ENCODE assay signal across 15 mouse cellular contexts in genomic region chr9:29833781-29834180, GRCm38 (mm10).
DNase-seq lines count a peak whose midpoint lies in the region; ATAC-seq and TF ChIP-seq lines count a peak whose summit lies in the region.
"Had no signal": no experiment of that assay in that cellular context is flagged by ENCODE, and none has a peak within 500 bp of the region (broad histone marks: within the 10 kb centered on the region; RNA-seq: fewer than 3 reads in every experiment).

No protein-coding gene starts in this region.

- no peak overlapping the region for H3K27ac ChIP-seq in kidney, embryonic 16.5 days (ENCODE audit: low read length)
- peak overlapping the region; percentile 64 for H3K27ac ChIP-seq in forebrain, postnatal 0 days (ENCODE audit: low read depth, low read length)
- no peak overlapping the region for H3K27ac ChIP-seq in limb, embryonic 12.5 days
- peak overlapping the region; percentile 44 for H3K27ac ChIP-seq in neural tube, embryonic 14.5 days (ENCODE audit: low read depth, low read length)
- H3K27ac ChIP-seq: heart, embryonic 10.5 days; limb, embryonic 13.5 days; lung, embryonic 15.5 days; stomach, embryonic 15.5 days had no signal

- no peaks in the 10 kb centered on the region for H3K9me3 ChIP-seq in kidney, embryonic 16.5 days (ENCODE audit: low read length)
- H3K9me3 ChIP-seq in forebrain, postnatal 0 days (ENCODE audit: low read length): no peaks in the 10 kb centered on the region
- no peaks in the 10 kb centered on the region for H3K9me3 ChIP-seq in limb, embryonic 12.5 days
- H3K9me3 ChIP-seq in neural tube, embryonic 14.5 days (ENCODE audit: control insufficient read depth, low read length): no peaks in the 10 kb centered on the region
- H3K9me3 ChIP-seq: heart, embryonic 10.5 days; limb, embryonic 13.5 days; lung, embryonic 15.5 days; stomach, embryonic 15.5 days had no signal

- H3K27me3 ChIP-seq in kidney, embryonic 16.5 days (ENCODE audit: insufficient read depth, low read length): no peaks in the 10 kb centered on the region
- no peaks in the 10 kb centered on the region for H3K27me3 ChIP-seq in forebrain, postnatal 0 days (ENCODE audit: insufficient read depth, low read length)
- H3K27me3 ChIP-seq in limb, embryonic 12.5 days: peaks cover 19% of the 10 kb centered on the region
- no peaks in the 10 kb centered on the region for H3K27me3 ChIP-seq in neural tube, embryonic 14.5 days (ENCODE audit: control insufficient read depth, insufficient read depth, low read length)
- H3K27me3 ChIP-seq: lung, embryonic 15.5 days; stomach, embryonic 15.5 days had no signal

- no peak for DNase-seq in kidney, postnatal 25 days
- DNase-seq in forebrain, postnatal 0 days: no peak
- no peak for DNase-seq in gastrocnemius, postnatal 25 days
- DNase-seq in gastrocnemius, adult 18-20 months (ENCODE audit: low spot score): no peak
- DNase-seq in thymus, postnatal 0 days (ENCODE audit: low spot score): no peak
- DNase-seq: B cell, adult 2 months; kidney, postnatal 36 days; right cerebral cortex, adult 18-20 months had no signal

- TF ChIP-seq CTCF in forebrain, postnatal 0 days (IDR thresholded peaks at IDR 0.05; ENCODE audit: low read depth): no peak

- no peaks in the 10 kb centered on the region for H3K4me1 ChIP-seq in kidney, embryonic 16.5 days (ENCODE audit: insufficient read depth, low read length)
- H3K4me1 ChIP-seq in forebrain, postnatal 0 days (ENCODE audit: insufficient read depth): peaks cover 12% of the 10 kb centered on the region
- H3K4me1 ChIP-seq in limb, embryonic 12.5 days (replicated peaks): peaks cover 19% of the 10 kb centered on the region
- H3K4me1 ChIP-seq in neural tube, embryonic 14.5 days (ENCODE audit: control insufficient read depth, insufficient read depth, low read length): peaks cover 34% of the 10 kb centered on the region
- H3K4me1 ChIP-seq: lung, embryonic 15.5 days; stomach, embryonic 15.5 days had no signal

- ATAC-seq in kidney, embryonic 16.5 days (ENCODE audit: low FRiP score, low TSS enrichment): peak; percentile 27; the same call in 1 of the 2 replicates
- no peak for ATAC-seq in forebrain, postnatal 0 days
- ATAC-seq in limb, embryonic 12.5 days (ENCODE audit: insufficient number of reproducible peaks, insufficient read depth, low FRiP score, low TSS enrichment, low read depth): peak; percentile 45; the same call in 1 of the 2 replicates
- ATAC-seq in neural tube, embryonic 14.5 days (ENCODE audit: low read depth): 0 out of 2 replicates have a peak, but pooled peaks have one; percentile 10

- H3K4me2 ChIP-seq in kidney, embryonic 16.5 days (replicated peaks; ENCODE audit: low read depth, low read length): no peak overlapping the region
- H3K4me2 ChIP-seq in forebrain, postnatal 0 days (ENCODE audit: low read depth): no peak overlapping the region
- H3K4me2 ChIP-seq in limb, embryonic 12.5 days: no peak overlapping the region
- H3K4me2 ChIP-seq in neural tube, embryonic 14.5 days (ENCODE audit: low read depth, low read length): no peak overlapping the region
- H3K4me2 ChIP-seq: limb, embryonic 13.5 days; lung, embryonic 15.5 days; stomach, embryonic 15.5 days had no signal

- H3K36me3 ChIP-seq in kidney, embryonic 16.5 days (ENCODE audit: insufficient read depth, low read length): no peaks in the 10 kb centered on the region
- no peaks in the 10 kb centered on the region for H3K36me3 ChIP-seq in forebrain, postnatal 0 days (ENCODE audit: insufficient read depth)
- no peaks in the 10 kb centered on the region for H3K36me3 ChIP-seq in limb, embryonic 12.5 days
- no peaks in the 10 kb centered on the region for H3K36me3 ChIP-seq in neural tube, embryonic 14.5 days (ENCODE audit: control insufficient read depth, insufficient read depth, low read length)
- H3K36me3 ChIP-seq: heart, embryonic 10.5 days; limb, embryonic 13.5 days; lung, embryonic 15.5 days; stomach, embryonic 15.5 days had no signal

- H3K9ac ChIP-seq in kidney, embryonic 16.5 days (replicated peaks; ENCODE audit: low read length): no peak overlapping the region
- H3K9ac ChIP-seq in forebrain, postnatal 0 days: no peak overlapping the region
- H3K9ac ChIP-seq in limb, embryonic 12.5 days (replicated peaks): no peak overlapping the region
- H3K9ac ChIP-seq in neural tube, embryonic 14.5 days (replicated peaks; ENCODE audit: low read depth, low read length): no peak overlapping the region
- H3K9ac ChIP-seq: limb, embryonic 13.5 days; lung, embryonic 15.5 days; stomach, embryonic 15.5 days had no signal

- no peak overlapping the region for H3K4me3 ChIP-seq in kidney, embryonic 16.5 days (ENCODE audit: low read length)
- no peak overlapping the region for H3K4me3 ChIP-seq in forebrain, postnatal 0 days (ENCODE audit: low read depth, low read length)
- H3K4me3 ChIP-seq in limb, embryonic 12.5 days (replicated peaks): no peak overlapping the region
- H3K4me3 ChIP-seq in neural tube, embryonic 14.5 days (ENCODE audit: low read depth, low read length): no peak overlapping the region
- H3K4me3 ChIP-seq: heart, embryonic 10.5 days; limb, embryonic 13.5 days; lung, embryonic 15.5 days; stomach, embryonic 15.5 days had no signal

- WGBS in kidney, embryonic 16.5 days: 44% methylated on average over 2 of the region's 2 CpGs
- 35% methylated on average over 2 of the region's 2 CpGs for WGBS in forebrain, postnatal 0 days
- WGBS in limb, embryonic 12.5 days: 3% methylated on average over 2 of the region's 2 CpGs
- 22% methylated on average over 2 of the region's 2 CpGs for WGBS in neural tube, embryonic 14.5 days

Comparison
In these comparisons a context has a peak if more than half of its experiments do, and no peak if none do; other contexts are left out.
1. H3K27ac ChIP-seq: peak in forebrain, postnatal 0 days (single experiment) and neural tube, embryonic 14.5 days (single experiment); none in kidney, embryonic 16.5 days (single experiment) and limb, embryonic 12.5 days (single experiment).